Mouse (Mus musculus) hindbrain, embryonic 15.5 days (tissue): ENCODE data around the gene Bcas3. TPM values are rescaled to one million over a fixed set of nuclear protein-coding genes. Genes with fewer than 3 reads are reported as not detected.

ENCODE experiments used
- ATAC-seq: fragments of 200-750 bp; cut with Nextera tagmentation; 2 replicates; pipeline ENCODE4 v1.8.0; 2017; ENCODE audit warnings: low read depth, moderate number of reproducible peaks, moderate TSS enrichment; ENCODE audit not compliant: low FRiP score
- H3K27ac ChIP-seq: fragments of 300-500 bp; sonication (generic); replicated peaks from 2 replicates; pipeline ENCODE4 v1.5.1; 2015; ENCODE audit warnings: mild to moderate bottlenecking, inconsistent platforms
- H3K27me3 ChIP-seq: fragments of 300-500 bp; sonication (generic); 2 replicates; pipeline ENCODE4 v1.6.1; 2015; ENCODE audit warnings: control low read depth, inconsistent platforms
- H3K36me3 ChIP-seq: fragments of 300-500 bp; sonication (generic); 2 replicates; pipeline ENCODE4 v1.6.1; 2015; ENCODE audit warnings: control low read depth, inconsistent platforms
- H3K4me1 ChIP-seq: fragments of 300-500 bp; sonication (generic); replicated peaks from 2 replicates; pipeline ENCODE4 v1.6.1; 2015; ENCODE audit warnings: control low read depth, inconsistent platforms
- H3K4me2 ChIP-seq: fragments of 300-500 bp; sonication (generic); 2 replicates; pipeline ENCODE4 v1.6.1; 2015; ENCODE audit warnings: moderate library complexity, mild to moderate bottlenecking, inconsistent platforms
- H3K4me3 ChIP-seq: fragments of 300-500 bp; sonication (generic); 2 replicates; pipeline ENCODE4 v1.5.1; 2015; ENCODE audit warnings: mild to moderate bottlenecking, inconsistent platforms
- H3K9ac ChIP-seq: fragments of 300-500 bp; sonication (generic); 2 replicates; pipeline ENCODE4 v1.6.1; 2015; ENCODE audit warnings: inconsistent platforms
- H3K9me3 ChIP-seq: fragments of 300-500 bp; sonication (generic); 2 replicates; pipeline ENCODE4 v1.6.1; 2016; ENCODE audit warnings: control low read depth, inconsistent platforms
- WGBS: fragments of 180-500 bp; shearing (Covaris S2); methylation state at CpG from one replicate; pipeline ENCODE4 v1.1.7; 2015; 5-methylcytosine and 5-hydroxymethylcytosine counted together
- polyA plus RNA-seq: library from polyadenylated mRNA; unstranded; fragments of >200 nt; fragmentation: Nextera tagmentation; extraction: Ambion mirVana; gene quantifications from 2 replicates; pipeline ENCODE4 v1.2.1, GENCODE M21; 2015

Bcas3 gene
- polyA plus RNA-seq, 1 experiment from 2014 or later, result 31.9 TPM

DNA sequence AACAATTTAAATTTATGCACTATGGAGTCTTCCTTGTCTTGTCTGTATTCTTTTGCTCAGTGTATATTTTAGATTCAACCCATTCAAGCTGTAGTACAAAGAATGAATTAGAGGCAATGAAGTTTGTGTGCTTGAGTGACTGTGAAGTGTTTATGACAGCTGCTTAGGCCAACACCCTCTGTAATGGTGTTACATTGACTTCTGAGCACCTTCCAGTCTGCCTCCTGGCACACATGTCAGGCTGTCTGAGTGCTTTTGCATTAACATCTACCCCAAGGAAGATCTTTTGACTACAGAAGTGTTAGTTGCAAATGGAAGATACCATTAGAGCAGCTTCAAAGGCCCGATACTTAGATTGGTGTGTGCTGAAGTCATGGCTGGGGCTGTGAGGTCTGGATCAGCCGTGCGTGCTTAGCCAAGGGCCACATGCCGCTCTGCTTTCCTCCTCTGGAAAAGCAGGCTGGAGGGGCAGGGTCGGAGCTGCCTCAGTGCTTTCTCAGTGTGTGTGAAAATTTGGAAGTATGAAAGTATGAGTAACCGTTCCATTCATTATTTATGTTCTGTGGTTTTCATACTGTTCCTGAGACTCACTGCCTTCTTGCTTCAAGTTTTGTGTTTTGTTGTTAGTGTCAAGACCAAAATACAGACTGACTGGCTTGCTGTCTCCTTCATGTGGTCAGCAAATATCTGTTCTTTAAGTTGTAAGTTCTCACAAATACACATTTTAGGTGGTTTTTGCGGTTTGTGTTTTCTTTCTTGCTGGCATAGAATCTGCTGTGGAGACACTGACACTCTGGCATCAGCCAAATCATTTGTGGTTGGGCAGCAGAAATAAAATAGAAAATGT is 31.2 kb downstream of the Bcas3 start:
- Histone ChIP-seq H3K4me2 (no peak overlapping the region), H3K9ac (no peak overlapping the region), H3K9me3 (no peaks in the 10 kb centered on the region), H3K4me3 (no peak overlapping the region), H3K4me1 (no peaks in the 10 kb centered on the region), H3K27me3 (no peaks in the 10 kb centered on the region), H3K36me3 (no peaks in the 10 kb centered on the region), H3K27ac (no peak overlapping the region)
- ATAC-seq, result no peak
- 86% methylated on average over 7 of the region's 7 CpGs for WGBS

DNA sequence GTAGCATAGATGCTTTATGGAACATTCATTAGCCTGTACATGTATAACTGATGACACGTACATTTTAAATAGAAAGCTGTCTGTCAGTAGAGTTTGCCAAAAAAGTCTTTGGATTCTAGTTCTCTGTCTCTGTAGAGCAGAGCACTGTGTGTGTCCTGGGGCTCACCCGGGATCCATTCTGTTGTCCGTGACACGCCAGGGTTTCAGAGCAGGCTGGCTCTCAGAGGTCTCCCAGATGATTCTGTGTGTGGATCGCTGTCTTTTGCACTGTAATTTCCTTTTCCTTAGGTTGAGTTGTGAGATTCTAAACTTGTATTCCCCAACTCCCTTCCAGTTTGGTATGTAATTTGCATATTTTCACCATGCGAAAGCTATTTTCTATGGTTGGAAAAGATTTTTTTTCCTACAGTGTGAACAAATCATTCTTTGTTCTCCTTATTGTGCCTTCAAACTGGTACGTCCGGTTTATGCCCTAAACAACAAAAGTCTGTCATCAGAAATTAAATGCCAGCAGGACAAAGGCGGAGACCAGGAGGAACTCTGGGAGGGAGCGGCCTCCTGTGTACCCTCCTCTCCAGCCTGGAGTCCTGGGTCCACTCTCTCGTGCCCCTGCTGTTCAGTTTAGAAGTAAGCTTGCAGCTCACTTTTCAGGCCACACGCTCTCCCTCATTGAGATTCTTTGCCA is 39.4 kb downstream of the Bcas3 start:
- Histone ChIP-seq H3K27ac (no peak overlapping the region), H3K4me1 (peaks cover 10% of the 10 kb centered on the region), H3K27me3 (no peaks in the 10 kb centered on the region), H3K36me3 (no peaks in the 10 kb centered on the region), H3K9me3 (no peaks in the 10 kb centered on the region), H3K9ac (no peak overlapping the region), H3K4me3 (no peak overlapping the region), H3K4me2 (no peak overlapping the region)
- 27% methylated on average over 12 of the region's 12 CpGs for WGBS
- ATAC-seq, result no peak

DNA sequence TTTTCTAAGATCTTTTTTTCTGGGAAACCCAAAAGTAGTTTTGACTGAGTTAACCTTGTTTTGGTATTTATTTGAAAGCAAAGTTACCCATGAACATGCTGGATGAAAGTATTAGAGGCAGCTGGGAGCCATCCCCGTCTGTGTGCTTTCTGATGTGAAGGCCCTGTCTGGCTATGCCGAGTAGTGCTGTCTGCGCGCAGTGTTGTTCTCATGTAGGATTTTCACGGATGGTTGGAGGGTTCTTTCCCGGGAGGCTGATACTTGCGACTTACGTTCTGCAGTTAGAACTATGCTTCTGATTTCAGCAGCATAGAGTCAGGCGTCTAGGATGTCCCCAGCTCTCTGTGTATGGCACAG is 39.9 kb downstream of the Bcas3 start:
- Histone ChIP-seq H3K36me3 (no peaks in the 10 kb centered on the region), H3K4me3 (no peak overlapping the region), H3K4me1 (peaks cover 10% of the 10 kb centered on the region), H3K27me3 (no peaks in the 10 kb centered on the region), H3K9me3 (no peaks in the 10 kb centered on the region), H3K27ac (no peak overlapping the region), H3K9ac (no peak overlapping the region), H3K4me2 (no peak overlapping the region)
- ATAC-seq, result no peak
- 34% methylated on average over 9 of the region's 9 CpGs for WGBS

DNA sequence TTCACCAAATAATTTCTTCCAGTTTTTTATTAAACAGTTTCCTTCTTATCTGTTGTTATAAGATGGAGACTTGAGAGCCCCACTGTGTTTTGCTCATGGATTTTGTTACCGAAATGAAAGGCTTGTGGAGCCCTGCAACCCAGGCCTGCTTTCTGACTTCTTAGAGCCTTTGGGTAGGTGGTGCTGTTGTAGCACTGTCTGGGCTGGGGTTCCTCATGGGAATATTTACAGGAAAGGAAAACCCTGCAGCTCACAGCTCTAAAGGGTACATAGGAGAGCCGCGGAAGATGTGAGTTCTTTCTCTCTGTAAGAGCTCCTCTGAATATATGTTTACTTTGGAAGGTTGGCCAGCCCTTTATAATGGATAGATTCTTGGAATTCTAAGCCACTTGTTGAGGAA is 41.0 kb downstream of the Bcas3 start:
- Histone ChIP-seq H3K4me1 (peaks cover 10% of the 10 kb centered on the region), H3K4me3 (no peak overlapping the region), H3K36me3 (no peaks in the 10 kb centered on the region), H3K9ac (no peak overlapping the region), H3K27me3 (no peaks in the 10 kb centered on the region), H3K9me3 (no peaks in the 10 kb centered on the region), H3K27ac (no peak overlapping the region), H3K4me2 (no peak overlapping the region)
- no peak for ATAC-seq
- 67% methylated on average over 3 of the region's 3 CpGs for WGBS

DNA sequence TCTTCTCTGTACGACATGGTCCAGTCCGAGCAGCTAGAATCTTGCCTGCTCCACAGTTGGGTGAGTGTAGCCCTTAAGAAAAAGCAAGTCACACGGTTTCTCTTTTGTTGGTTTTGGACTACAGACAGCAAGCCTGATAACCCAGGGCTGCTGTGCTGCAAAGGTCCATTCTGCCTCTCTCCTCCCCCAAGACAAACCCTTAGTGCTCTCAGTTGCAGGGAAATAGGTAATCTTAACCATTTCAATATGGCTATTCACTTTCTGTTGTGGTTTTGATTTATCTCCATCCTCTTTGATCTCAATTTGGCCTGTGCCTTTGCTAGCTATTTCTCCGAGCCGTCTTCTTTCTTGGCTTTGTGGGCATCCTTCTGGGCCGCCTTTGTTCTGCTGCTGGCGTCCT is 42.4 kb downstream of the Bcas3 start:
- peaks cover 10% of the 10 kb centered on the region for H3K4me1 ChIP-seq
- no peak overlapping the region for H3K4me3 ChIP-seq
- no peak overlapping the region for H3K9ac ChIP-seq
- H3K27ac ChIP-seq, result no peak overlapping the region
- no peak for ATAC-seq
- WGBS, result 26% methylated on average over 7 of the region's 7 CpGs
- H3K4me2 ChIP-seq, result no peak overlapping the region
- H3K36me3 ChIP-seq, result no peaks in the 10 kb centered on the region
- H3K9me3 ChIP-seq, result no peaks in the 10 kb centered on the region
- H3K27me3 ChIP-seq, result no peaks in the 10 kb centered on the region

DNA sequence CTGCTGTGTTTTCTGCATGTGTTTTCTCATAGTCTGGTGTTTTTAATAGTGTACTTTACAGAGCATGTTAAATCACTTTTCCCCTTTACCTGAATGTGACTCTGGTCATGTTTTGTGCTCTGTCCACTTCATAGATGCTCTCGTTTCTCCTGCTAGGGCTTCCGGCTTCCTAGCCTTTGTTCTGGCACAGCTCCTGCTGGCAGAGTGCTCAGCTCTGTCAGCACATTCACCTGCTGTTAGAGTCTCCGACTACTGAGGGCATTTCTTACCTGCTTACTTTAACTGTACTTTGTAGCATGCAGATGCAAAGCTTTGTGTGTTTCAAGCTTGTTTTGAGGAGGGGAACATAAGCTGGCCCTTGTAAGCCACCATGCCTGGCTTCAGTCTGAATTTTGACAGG is 53.6 kb downstream of the Bcas3 start:
- Histone ChIP-seq H3K27me3 (no peaks in the 10 kb centered on the region), H3K4me3 (no peak overlapping the region), H3K27ac (no peak overlapping the region), H3K9ac (no peak overlapping the region), H3K9me3 (no peaks in the 10 kb centered on the region), H3K4me1 (no peaks in the 10 kb centered on the region), H3K4me2 (no peak overlapping the region), H3K36me3 (no peaks in the 10 kb centered on the region)
- no peak for ATAC-seq
- 62% methylated on average over 3 of the region's 3 CpGs for WGBS

DNA sequence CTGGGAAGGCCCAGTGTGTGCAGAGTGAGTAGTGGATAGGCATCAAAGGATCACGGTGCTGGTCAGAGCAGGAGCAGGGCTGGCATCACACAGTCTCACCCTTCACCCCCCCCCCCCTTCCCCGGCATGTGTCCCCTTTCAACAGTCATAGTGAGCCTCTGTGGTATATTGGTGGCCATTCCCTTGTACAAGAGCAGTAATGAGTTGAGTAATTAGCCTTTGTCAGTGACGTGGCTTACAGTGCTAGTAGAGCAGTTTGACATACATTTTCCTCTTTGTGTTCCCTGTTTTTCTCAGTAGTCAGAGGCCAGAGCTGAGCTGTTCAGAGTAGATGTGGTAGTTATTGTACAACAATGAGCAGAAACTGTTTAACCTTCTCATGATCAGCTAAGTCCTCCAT is 54.7 kb downstream of the Bcas3 start:
- WGBS, result 77% methylated on average over 3 of the region's 3 CpGs
- Histone ChIP-seq H3K9ac (no peak overlapping the region), H3K9me3 (no peaks in the 10 kb centered on the region), H3K4me1 (no peaks in the 10 kb centered on the region), H3K4me2 (no peak overlapping the region), H3K4me3 (no peak overlapping the region), H3K27ac (no peak overlapping the region), H3K27me3 (no peaks in the 10 kb centered on the region), H3K36me3 (no peaks in the 10 kb centered on the region)
- no peak for ATAC-seq

DNA sequence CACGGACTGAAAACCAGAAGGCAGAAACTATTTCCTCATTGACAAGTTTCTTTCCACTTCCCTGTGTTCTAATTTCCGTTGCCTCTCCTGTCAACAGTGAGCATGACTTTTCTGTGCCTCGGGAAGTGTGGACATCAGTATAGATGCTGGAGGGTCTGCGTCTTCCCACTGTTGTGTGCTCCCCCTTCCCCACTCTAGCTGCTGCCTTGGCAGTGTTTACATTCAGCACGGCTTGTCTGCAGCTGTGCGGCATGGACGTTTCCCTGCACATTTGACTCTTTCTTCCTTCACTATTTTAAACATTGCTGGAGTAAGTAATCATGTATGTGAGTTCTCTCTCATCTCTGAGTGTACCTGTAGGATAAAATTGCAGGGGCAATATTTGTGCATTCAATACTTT is 59.4 kb downstream of the Bcas3 start:
- Histone ChIP-seq H3K4me2 (no peak overlapping the region), H3K4me1 (no peaks in the 10 kb centered on the region), H3K27me3 (no peaks in the 10 kb centered on the region), H3K9me3 (no peaks in the 10 kb centered on the region), H3K27ac (no peak overlapping the region), H3K4me3 (no peak overlapping the region), H3K36me3 (no peaks in the 10 kb centered on the region), H3K9ac (no peak overlapping the region)
- no peak for ATAC-seq
- WGBS, result 70% methylated on average over 7 of the region's 7 CpGs

DNA sequence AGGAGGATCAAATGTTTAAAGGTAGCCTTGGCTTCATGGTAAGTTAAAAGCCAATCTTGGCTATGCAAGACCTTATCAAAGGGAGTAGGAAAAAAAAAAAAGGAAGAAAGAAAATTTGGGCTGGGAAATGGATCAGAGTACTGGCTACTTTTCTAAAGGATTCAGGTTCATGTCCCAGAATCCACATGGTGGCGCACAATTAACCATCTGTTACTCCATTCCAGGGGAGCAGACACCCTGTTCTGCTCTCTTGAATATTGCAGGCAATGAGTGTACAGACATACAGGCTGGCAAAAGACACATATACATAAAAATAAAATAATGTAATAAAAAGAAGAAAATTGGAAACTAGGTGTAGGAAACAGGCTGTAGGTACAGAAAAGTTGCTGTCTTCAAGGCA is 61.5 kb downstream of the Bcas3 start:
- Histone ChIP-seq H3K36me3 (no peaks in the 10 kb centered on the region), H3K4me3 (no peak overlapping the region), H3K27ac (no peak overlapping the region), H3K4me2 (no peak overlapping the region), H3K9ac (no peak overlapping the region), H3K27me3 (no peaks in the 10 kb centered on the region), H3K4me1 (no peaks in the 10 kb centered on the region), H3K9me3 (no peaks in the 10 kb centered on the region)
- no peak for ATAC-seq
- 95% methylated on average over 1 of the region's 1 CpGs for WGBS

DNA sequence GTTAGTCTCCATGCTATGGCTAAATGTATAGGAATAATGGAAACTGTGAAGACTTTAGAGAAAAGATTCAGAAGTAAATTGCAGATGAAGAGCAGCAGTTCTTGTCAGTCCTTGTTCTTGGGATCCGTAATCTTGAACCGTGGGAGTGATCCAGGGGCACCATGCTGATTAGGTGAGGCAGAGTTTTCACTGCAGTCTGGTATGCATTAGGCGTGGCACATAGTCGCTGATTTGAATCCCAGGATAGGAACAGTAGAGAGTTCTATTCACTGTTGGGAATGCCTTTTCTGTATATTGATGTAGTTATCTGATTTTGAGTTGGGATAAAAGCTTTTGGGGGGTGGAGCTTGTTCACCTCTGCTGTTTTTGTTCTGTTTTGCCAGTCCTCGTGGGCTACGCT is 74.4 kb downstream of the Bcas3 start:
- Histone ChIP-seq H3K36me3 (no peaks in the 10 kb centered on the region), H3K4me1 (0 out of 2 replicates have a peak, but pooled peaks cover 3% of the 10 kb centered on the region), H3K27me3 (no peaks in the 10 kb centered on the region), H3K9ac (no peak overlapping the region), H3K4me2 (no peak overlapping the region), H3K27ac (no peak overlapping the region), H3K4me3 (no peak overlapping the region), H3K9me3 (no peaks in the 10 kb centered on the region)
- WGBS, result 83% methylated on average over 6 of the region's 6 CpGs
- no peak for ATAC-seq

DNA sequence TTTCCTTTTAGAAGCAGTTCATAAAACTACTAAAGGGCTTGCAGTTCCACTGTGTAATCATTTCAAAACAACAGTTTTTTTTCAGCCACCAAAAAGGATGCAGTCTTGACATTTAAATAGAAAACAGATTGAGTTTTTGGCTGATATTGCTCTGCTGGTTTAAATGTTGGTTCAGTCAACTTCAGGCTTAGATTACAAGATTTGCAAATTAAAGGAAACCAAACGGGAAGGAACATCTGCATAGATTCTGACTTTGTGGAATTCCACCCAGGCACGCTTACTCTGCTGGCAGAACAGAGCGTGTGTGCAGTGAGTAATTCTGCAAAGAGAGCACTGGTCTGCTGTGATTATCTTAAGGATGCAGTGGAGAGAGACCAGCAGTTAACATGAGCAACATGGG is 75.3 kb downstream of the Bcas3 start:
- H3K9me3 ChIP-seq, result no peaks in the 10 kb centered on the region
- no peak overlapping the region for H3K4me3 ChIP-seq
- H3K9ac ChIP-seq, result no peak overlapping the region
- 47% methylated on average over 3 of the region's 3 CpGs for WGBS
- no peak for ATAC-seq
- H3K27me3 ChIP-seq, result no peaks in the 10 kb centered on the region
- no peak overlapping the region for H3K4me2 ChIP-seq
- 0 out of 2 replicates have a peak, but pooled peaks cover 3% of the 10 kb centered on the region for H3K4me1 ChIP-seq
- H3K36me3 ChIP-seq, result no peaks in the 10 kb centered on the region
- H3K27ac ChIP-seq, result no peak overlapping the region

DNA sequence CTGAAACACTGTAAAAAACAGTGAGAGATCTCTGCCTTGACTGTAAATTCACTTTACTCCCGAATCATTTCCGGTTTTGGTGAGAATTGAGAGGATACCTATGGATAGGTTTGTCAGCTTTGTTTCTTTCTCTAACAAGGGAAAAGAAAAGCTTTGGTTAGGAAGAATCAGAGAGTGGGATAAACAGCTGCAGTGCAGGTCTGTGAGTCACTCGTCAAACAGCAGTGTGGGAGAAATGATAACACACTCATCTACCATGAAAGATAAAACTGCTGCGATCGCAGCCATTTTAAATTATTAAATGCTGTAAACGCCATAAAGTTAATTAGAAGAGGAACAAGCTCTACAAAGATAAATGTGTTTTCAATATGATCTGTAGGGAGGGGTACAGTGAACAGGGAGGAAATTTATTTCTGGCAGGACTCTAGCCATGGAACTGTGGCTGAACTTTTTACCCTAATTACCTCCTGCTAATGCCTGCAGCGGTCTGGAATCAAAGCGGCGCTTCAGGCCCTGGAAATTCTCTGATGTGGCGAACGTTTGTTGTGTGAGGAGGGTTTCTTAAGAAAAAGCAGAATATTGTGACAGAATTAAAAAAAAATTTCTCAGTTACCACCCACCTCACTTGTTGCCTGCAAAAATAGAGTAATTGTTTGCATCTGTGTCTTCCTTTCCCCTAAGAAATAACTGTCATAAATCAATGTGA is 77.9 kb downstream of the Bcas3 start:
- Histone ChIP-seq H3K4me1 (0 out of 2 replicates have a peak, but pooled peaks cover 3% of the 10 kb centered on the region), H3K36me3 (no peaks in the 10 kb centered on the region), H3K9me3 (no peaks in the 10 kb centered on the region), H3K27ac (no peak overlapping the region), H3K9ac (no peak overlapping the region), H3K4me3 (no peak overlapping the region), H3K4me2 (no peak overlapping the region), H3K27me3 (no peaks in the 10 kb centered on the region)
- no peak for ATAC-seq
- WGBS, result 52% methylated on average over 11 of the region's 11 CpGs
